Mouse (Mus musculus) spleen, postnatal 14 days (tissue): ENCODE measurements around the gene Rnase10.
"Not testable (repeated sequence)": the region's sequence is repeated elsewhere in the genome, so short reads cannot be mapped to it uniquely, and the experiment has no call there.

Experiments used
- DNase-seq, 2 experiments: peaks; one replicate each; pipeline ENCODE4 v3.0.0; 2021 to 2022; ENCODE audit warnings: low spot score in 2 of 2

The Rnase10 gene

GRCm38 (mm10) chr14:51007152-51007801, at the start of gene Rnase10:
Gene Rnase10 (plus strand): TSS chr14:51007751.
- DNase-seq = no peak

DNA sequence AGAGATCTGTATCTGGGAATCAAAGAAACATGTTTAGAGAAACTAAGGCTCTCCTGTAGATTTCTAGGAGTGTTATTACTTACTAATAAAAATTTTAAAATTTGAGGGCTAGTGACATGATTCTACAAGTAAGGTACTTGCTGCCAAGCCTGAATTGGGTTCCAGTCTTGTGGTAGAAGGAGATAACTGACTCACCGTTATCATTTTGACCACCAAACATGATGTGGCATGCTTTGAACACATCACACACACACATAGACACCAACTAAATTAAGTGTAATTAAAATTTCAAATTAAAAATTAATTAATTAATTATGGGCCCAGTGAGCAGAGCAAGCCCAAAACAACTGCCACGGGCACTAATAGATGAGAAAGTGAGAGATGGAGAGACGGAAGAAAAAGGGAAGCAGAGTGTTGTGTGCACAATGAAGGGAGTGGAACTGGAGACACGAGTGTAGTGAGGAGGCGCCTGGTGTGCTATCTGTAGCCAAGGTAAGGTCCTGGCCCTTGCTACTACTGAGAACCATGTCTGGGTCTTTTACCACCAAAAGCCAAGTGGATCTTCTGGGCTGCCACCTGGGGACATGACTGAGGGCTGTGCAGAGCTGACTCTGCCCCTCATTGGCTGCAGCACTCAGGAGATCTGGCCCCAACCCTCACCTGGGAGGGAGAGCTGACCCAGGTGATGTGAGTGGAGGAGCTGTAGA, 49.1 kb upstream of the Rnase10 start:
- DNase-seq = not testable (repeated sequence)

DNA sequence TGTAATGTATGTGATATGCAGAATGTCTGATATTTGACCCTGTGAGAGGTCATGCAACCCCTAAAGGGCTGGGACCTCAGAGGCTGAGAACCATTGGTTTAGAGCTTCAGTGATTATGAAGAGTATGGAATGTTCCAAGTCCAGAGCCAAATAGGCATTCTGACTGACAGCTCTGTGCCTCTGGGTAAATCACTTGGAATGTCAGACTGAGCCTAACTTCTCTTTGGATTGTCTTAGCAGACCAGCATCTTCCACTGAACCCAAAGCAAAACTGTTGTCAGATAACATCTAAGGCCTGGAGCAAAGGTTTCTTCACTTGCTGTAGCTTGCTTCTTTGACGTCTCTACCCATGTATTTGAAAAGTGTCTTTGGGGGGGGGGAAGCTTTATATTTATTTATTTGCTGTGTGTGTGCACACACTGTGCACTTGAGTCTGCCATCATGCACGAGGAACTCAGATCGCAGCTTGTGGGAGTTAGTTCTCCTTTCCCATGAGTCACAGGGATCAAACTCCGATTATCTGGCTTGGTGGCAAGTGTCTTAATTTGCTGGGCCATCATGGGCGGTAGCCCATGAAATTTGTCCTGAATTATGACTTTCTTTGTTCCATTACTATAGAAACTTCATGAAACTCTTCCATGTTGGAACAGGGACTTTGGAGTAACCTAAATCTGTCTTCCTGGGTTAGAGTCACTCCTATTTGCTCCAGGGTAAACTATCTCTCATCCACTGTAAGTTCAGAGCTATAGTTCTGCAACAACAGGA, 39.2 kb upstream of the Rnase10 start:
- DNase-seq = no peak

DNA sequence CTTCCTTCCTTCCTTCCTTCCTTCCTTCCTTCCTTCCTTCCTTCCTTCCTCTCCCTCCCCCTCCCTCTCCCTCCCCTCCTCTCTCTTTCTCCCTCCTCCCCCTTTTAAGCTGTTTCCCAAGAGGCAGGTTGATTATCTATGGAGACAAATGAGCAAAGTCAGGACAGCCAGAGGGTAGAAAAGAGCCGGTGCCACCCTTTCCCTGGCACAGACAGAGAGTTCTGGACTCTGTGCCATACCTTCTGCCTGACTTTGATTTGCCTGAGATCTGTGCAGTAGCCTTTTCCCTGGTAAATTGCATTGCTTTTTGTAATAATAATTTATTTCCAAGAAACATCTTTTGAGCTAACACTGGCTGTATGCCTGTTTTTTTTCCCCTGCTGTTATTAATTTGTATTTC, 38.5 kb upstream of the Rnase10 start:
- no peak for DNase-seq

GRCm38 (mm10) chr14:50969558-50970544, 37.7 kb upstream of the Rnase10 start:
- DNase-seq = no peak

DNA sequence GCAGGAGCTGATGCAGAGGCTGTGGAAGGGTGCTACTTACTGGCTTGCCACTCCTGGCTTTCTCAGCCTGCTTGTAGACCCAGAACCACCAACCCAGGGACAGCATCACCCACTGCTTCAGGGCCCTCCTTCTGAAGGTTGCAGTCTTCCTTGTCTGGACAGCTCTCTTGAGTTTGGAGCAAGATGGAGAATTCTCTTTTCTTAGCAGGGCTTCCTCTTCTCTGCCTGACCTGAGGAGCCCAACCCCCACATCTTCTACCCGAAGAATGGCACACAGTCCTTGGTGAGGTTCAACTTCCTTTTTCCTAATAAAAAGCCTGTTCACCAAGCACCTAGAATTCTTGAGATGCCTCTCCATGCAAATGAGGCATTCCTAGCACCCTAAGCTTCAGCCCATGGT, 36.7 kb upstream of the Rnase10 start:
- DNase-seq = no peak

- not testable (repeated sequence) for DNase-seq
These were observed 34.5 kb upstream of the Rnase10 start for GRCm38 (mm10) chr14:50973054-50973453.

- no peak for DNase-seq
These were observed 33.9 kb upstream of the Rnase10 start for GRCm38 (mm10) chr14:50973700-50974099.

- DNase-seq = no peak
These were observed 32.5 kb upstream of the Rnase10 start for GRCm38 (mm10) chr14:50975001-50975400.

DNA sequence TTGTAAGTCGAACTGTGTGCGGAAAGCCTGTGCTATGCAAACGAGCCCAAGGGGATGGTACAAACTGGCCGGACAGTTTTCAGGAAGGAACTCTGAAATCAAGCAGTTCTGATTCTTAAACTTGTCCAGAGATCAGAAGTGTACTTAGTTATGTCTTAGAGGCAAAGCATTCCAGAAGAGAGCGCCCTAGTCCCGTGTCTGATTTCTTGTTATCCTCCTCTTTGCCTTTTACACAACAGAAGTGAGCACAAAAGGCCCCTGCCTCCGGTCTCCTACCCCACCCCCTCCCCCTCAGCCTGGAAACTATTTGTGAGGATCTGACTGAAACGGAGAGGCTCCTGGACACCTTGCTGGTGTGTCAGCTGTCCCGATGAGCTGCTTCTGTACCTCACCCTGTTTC, 30.9 kb upstream of the Rnase10 start:
- DNase-seq = no peak

GRCm38 (mm10) chr14:50978451-50978850, 29.1 kb upstream of the Rnase10 start:
- not testable (repeated sequence) for DNase-seq

- DNase-seq = no peak
These were observed 27.9 kb upstream of the Rnase10 start for GRCm38 (mm10) chr14:50979631-50980030.

DNA sequence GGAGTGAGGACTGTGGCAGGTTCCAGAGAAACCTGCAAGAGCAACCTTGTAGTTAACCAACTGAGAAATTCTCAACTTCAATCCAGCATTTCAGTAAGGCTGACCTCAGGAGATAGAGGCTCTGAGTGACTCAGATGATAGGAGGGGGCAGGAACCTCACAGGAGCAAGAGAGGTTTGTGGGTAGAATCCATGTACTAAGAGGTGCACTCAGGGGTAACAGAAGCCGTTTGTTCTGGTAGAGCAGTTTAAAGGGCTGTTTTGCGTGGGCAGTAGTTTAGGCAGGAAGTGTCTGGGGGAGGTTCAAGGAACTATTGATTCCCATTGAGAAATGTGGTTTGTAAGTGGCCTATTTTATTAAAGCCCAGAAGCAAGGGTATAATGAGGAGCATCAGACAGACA, 26.3 kb upstream of the Rnase10 start:
- no peak for DNase-seq

- no peak for DNase-seq
These were observed 25.7 kb upstream of the Rnase10 start for GRCm38 (mm10) chr14:50981837-50982236.

DNA sequence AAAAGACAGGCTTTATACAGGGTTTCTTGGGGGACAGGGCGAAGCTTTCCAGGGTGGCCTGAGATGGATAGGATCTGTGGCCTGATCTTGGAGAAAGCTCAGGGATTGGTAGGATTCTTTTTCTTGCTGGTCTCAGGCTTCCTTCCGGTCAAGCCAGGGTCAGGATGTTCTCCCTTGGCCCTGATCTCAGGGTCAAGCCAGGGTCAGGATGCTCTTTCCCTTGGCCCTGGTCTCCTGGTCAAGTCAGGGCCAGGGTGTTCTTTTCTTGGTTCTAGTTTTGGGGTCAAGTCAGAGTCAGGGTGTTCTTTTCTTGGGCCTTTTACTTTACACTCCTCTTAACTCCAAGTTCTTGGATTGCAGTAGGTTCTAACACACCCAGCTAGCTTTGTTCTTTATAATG, 19.9 kb upstream of the Rnase10 start:
- no peak for DNase-seq

DNA sequence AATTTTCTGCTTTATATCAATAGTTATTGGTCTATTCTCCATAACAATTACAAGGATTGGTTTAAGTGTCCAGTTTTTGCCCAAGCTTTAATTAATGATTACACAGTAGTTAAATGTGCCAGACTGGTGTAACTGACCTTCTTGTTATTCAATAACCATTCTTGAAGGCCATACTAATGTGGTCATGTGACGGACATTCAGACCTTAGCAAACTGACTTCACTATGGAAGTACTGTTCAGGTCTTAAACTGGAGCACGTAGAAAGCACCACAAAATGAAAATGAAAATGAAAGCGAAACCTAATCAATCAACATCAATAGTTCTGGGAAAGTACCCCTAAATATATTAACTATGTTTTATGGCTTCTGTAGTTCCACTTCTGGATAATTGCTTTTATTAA, 16.5 kb upstream of the Rnase10 start:
- no peak for DNase-seq

DNA sequence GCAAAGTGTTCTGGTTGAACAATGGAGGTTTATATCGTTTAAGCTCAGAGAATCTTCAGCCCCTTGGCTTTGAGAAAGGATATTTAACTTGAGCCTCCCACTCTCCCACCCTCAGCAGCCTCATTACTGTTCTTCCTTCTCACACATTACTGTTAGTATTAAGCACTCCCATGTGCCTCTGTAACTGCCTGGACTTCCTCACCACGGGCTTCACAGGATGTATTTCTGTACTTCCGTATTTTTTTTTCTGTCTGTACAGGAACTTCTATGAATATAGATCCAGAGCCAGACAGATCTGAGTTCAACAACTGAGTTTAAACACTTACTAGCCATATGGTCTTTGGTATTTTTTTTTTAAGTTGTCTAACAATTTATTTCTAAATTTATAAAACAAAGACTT, 10.5 kb upstream of the Rnase10 start:
- no peak for DNase-seq

DNA sequence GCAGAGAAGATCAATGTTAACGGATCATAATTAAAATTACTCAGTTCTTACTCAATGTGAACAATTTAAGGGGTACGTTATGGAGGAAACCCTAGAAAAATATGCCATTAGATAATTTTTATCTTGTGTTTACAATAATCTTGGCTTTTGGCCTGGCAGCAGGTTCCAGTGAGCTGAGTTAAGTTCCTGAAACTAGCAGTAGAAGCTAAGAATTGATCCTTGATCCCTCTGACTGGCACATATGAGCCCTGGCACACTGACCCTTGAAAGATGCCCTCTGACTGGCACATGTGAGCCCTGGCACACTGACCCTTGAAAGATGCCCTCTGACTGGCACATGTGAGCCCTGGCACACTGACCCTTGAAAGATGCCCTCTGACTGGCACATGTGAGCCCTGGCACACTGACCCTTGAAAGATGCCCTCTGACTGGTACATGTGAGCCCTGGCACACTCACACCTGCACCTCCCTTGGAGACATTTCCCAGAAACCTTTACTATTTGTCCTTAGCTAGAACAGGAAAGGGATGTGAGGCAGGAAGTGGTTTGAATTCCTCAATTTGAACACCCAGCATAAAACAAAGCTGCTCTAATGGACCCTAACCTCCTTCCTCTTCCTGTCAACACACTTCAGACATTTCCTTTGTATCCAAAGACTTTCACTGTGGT, 9.4 kb upstream of the Rnase10 start:
- DNase-seq = no peak

- no peak for DNase-seq
These were observed 563 bp downstream of the Rnase10 start for GRCm38 (mm10) chr14:51007914-51008713.

- no peak for DNase-seq
These were observed 1.2 kb downstream of the Rnase10 start for GRCm38 (mm10) chr14:51008781-51009180.
